Mouse (Mus musculus): ENCODE measurements at regions not wholly inside any gene's neighbourhood (a gene's known extent, or its start where the extent isn't known, plus 50 kb on each side); places are given as distances from the start of the nearest gene placed in this dataset.
"Not testable (repeated sequence)": the region's sequence is repeated elsewhere in the genome, so short reads cannot be mapped to it uniquely, and the experiment has no call there.

DNA sequence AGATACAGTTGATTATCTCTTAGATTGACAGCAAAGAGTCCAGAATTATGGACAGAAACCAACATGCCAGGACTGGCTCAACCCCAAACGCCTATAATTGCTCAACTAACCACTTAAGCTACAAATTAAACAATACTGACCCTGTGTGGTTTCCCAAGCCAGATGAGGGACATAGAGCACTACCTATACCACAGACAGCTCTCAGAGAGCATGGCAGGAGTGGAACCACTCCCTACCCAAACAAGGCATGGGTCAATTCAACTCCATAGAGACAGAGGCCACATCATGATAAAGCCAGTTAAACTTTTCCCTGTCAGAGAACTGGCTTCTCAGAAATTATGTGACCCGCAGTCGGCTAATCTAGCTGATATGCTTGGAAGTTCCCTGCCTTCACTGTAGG is 490.7 kb upstream of the Tbl1xr1 start:
- DNase-seq (ENCODE audit: extremely low spot score in 1 of 2, low spot score in 1 of 2) = no peak

DNA sequence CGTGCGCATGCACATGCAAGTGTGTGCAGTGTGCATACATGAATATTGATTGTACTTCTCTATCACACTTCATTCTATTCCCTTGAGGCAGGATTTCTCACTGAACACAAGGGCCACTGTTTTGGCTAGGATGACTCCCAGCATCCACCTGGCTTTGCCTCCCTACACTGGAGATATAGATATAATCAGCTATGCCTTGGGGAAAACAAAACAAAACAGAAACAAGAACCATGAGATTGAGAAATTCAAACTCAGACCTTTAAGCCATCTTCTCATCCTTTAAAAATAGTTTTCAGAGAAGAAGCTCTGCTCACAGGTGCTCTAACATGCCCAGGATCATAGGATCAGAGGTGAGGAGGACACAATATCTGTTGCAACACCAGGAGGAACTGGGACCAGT is 469.6 kb upstream of the Tbl1xr1 start:
- no peak for DNase-seq (ENCODE audit: extremely low spot score in 1 of 2, low spot score in 1 of 2)

DNA sequence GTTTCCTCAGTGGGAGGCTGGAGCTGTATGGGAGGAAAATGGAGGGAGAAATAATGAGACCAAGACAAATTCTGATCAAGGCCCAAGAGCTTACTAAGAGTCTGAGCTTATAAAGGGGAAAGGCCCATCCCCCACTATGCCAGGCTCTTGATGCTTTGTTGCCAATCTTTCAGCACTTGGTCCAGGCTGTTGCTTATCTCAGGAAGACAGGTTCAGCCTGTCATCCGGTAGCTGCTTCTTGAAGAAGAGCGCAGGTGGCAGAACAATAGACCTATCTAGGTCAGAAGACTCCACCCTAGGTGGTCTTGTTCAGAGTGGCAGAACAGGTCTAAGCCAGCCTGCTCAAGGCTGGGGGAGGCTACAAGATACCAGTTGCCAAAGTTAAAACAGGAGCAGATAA is 466.2 kb upstream of the Tbl1xr1 start:
- no peak for DNase-seq (ENCODE audit: extremely low spot score in 1 of 2, low spot score in 1 of 2)

GRCm38 (mm10) chr3:21621745-21622144 is 454.7 kb upstream of the Tbl1xr1 start:
- DNase-seq (ENCODE audit: extremely low spot score in 1 of 2, low spot score in 1 of 2) = no peak

DNA sequence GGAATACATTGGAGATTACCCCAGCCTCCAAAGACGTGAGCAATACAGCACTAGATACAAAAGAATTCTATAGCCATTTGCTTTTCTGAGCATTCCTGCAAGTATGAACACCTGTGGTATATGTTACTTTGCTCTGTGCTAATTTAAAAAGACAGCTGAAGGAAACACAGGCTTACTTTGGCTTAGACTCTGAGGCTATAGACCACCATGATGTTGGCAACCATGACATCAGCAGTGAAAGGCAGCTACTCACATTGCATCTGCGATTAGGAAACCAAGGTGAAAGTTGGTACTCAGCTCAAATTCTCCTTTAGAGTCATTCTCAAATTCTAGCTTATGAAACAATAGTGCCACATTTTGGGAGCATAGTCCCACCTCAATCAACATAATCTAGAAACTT is 451.4 kb upstream of the Tbl1xr1 start:
- no peak for DNase-seq (ENCODE audit: extremely low spot score in 1 of 2, low spot score in 1 of 2)

DNA sequence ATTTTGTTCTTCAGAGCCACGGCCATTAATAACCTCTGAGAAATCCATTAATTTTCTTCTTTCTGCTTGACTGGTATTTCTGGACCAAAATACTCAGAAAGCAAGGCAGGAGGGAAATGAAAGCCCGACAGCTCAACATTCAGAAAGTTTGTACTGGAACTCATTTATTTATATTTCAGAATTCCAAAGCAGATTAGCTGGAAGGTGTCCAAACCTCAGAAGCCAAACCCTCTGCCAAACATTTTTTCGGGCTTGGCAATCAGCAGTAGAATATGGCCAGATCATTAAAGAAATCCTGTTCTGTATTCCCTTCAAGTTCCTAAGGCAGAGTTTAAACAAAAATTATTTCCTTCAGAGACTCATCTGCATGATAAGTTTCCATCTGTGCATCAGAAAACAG is 450.4 kb upstream of the Tbl1xr1 start:
- DNase-seq (ENCODE audit: extremely low spot score in 1 of 2, low spot score in 1 of 2) = no peak

DNA sequence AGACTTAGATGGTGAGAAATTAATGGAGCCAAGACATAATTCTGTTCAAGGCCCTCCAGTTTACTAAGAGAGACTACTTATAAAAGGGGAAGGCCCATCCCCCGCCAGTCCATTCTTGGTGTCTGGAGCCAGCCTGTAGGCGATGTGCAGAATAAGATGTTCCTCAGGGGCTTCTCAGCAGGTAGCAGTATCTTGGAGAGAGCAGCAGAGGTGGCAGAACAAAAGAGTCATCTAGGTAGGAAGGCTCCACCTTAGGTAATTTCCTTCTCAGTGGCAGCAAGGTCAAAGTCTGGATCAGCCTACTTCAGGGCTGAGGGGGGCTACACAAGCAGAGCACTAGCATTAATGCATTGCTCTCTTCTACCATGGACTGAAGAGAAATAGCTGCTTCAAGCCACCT is 449.4 kb upstream of the Tbl1xr1 start:
- not testable (repeated sequence) for DNase-seq (ENCODE audit: extremely low spot score in 1 of 2, low spot score in 1 of 2)

DNA sequence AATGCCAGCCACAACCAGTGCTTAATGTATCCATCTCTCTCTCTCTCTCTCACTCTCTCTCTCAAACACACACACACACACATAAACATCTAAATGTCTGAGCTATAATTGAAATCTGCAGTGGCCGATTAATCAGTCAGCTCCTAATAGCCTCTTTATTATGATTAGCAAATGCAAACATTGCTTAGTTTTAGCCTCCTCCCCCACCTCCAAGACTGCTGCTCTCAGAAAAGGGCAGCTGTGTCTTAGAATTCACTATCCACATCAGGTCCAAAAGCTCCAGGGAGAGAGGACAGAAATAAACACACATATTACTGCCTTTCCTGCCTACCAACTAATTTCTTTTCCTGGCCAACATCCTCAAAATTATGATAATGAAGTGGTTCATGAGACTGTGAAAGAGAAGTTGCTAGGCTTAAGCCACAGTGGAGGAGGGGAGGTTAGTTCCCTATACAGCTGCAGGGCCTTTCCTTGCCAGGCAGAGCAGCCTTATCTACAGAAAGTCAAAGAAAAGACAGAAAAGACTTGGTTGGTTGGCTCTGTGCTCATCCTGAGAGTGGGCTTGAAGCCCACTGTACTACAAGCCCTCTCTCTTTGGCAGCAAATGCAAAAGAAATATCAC is 442.7 kb upstream of the Tbl1xr1 start:
- DNase-seq (ENCODE audit: extremely low spot score in 1 of 2, low spot score in 1 of 2) = no peak

- DNase-seq (ENCODE audit: extremely low spot score in 1 of 2, low spot score in 1 of 2) = no peak
These were observed 441.7 kb upstream of the Tbl1xr1 start for GRCm38 (mm10) chr3:21634675-21635204.

DNA sequence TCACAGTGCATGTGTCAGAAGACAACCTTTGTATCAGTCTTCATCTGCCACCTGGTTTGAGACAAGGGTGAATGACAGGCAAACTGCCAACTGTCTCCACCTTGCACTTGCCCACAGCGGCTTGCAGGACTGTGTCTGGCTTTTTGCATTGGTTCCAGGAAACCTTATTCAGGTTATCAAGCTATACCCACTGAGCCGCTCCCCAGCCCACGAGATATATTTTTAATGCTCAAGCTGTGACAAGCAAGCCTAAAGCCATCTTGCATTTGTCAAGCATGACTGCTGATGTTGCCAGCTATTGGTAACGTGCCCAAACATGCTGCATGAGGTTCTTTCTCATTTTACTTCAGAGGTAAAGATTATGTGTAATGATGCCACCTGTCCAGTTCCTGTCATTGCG is 437.6 kb upstream of the Tbl1xr1 start:
- no peak for DNase-seq (ENCODE audit: extremely low spot score in 1 of 2, low spot score in 1 of 2)

DNA sequence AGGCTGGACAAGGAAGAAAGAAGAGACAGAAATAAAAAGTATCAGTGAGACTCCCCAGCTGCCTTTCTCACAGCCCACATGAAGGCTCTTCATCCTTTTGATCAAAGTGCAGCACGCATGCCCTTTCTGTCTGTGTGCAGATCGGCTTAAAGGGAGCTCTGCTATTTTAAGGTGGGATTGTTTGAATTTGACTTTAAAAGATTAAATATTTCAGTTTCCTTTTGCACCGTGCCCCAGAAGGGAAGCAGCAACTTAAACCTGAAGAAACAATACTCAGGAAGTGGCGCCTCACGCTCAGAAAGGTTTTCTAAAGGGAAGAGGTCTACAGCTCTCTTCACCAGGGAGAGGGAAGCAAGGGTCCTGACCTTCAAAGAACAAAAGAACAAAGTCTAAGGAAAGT is 436.9 kb upstream of the Tbl1xr1 start:
- no peak for DNase-seq (ENCODE audit: extremely low spot score in 1 of 2, low spot score in 1 of 2)

DNA sequence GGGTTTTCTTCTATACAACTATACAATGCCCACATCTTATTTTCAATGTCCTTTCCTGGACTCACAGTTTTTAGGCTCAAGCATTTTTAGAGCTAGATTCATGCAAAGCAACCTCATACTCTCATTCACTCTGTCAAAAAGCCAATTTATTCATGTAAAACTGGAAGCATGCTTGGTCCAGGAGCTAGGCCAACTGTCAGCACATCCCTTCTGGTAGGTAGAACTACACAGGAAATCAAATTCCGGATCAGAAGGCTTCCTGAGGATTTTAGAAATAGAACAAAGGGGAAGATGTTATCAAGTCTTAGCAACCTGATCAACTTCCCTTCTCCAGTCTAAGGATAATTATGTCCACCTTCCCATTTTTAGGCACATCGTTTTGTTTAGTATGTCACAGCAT is 432.4 kb upstream of the Tbl1xr1 start:
- DNase-seq (ENCODE audit: extremely low spot score in 1 of 2, low spot score in 1 of 2) = no peak

DNA sequence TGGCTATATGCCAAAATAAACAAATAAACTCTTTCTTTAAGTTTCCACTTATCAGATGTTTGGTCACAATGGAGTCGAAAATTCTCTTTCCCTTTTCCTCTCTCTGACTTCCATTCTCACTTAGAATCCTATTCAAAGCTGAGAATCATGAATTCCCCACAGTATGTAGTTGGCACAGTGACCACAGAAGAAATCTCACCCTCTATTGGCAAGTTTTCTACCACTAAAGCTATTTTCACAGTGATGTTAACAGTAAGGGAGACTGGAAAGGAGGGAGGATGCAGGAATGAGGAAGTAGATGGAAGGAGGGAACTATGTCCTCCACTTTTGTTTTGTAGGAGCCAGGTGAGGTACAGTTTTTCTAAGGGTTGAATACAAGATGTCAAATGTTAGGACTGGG is 431.2 kb upstream of the Tbl1xr1 start:
- DNase-seq (ENCODE audit: extremely low spot score in 1 of 2, low spot score in 1 of 2) = no peak

DNA sequence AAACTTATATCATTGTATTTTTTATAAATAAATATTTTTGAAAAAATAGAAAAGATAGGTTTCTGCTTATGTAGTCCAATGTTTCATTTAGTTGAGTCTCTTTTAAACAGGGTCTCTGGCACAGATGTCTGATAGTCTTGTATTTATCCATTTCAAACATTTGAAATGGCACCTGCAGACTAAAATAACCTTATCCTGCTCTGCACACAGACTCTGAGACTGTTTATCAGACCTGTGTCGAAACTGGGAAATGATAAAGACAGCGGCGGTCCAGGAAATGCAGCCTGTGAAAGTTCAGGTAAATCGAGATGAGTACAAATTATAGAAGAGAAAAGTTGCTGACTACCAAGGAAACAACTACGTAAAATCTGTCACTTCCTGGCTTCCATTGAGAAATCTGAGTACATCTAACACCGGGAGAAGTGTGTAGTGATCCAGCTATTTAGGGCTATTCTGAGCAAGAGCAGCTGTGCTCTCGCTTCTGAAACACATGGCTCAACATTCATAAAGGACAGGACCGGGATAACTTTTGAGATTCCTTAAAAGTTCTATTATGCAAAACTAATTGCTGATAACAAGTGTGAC is 426.5 kb upstream of the Tbl1xr1 start:
- no peak for DNase-seq (ENCODE audit: extremely low spot score in 1 of 2, low spot score in 1 of 2)

GRCm38 (mm10) chr3:21655301-21655700 is 421.2 kb upstream of the Tbl1xr1 start:
- no peak for DNase-seq (ENCODE audit: extremely low spot score in 1 of 2, low spot score in 1 of 2)

DNA sequence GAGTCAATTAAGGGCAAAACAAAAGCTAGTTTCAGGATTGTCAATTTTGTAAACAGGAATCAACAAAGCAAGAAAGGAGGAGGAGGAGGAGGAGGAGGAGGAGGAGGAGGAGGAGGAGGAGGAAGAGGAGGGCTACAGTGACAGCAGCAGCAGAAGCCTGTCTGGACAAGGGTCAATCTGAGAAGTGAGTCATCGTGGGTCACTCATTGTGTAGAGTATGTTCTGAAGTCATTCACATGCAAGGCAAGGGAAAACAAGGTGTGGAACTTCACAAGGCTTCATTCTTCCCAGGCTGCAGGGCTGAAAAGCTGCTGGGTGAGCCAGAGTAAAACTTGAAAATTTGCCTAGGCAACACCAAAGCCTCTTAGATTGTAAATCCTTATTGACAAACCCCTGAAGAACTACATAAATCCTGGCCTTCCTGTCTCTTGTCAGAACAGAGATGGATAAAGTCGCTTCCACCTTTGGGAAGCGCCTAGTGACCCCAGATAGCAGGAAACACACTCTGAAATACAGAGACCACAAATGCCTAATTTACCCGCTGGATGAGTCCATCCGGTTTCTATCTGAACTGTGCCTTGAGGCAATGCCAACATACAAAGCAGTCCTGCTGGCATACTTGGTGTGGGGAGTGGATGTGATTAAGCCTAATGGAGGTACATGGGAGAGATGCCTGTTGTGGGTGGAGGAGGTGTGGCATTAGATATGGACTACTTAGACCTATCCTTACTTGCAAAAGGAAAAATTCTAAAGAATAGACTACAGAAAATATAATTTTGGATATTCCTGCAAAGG is 408.9 kb upstream of the Tbl1xr1 start:
- no peak for DNase-seq (ENCODE audit: extremely low spot score in 1 of 2, low spot score in 1 of 2)

DNA sequence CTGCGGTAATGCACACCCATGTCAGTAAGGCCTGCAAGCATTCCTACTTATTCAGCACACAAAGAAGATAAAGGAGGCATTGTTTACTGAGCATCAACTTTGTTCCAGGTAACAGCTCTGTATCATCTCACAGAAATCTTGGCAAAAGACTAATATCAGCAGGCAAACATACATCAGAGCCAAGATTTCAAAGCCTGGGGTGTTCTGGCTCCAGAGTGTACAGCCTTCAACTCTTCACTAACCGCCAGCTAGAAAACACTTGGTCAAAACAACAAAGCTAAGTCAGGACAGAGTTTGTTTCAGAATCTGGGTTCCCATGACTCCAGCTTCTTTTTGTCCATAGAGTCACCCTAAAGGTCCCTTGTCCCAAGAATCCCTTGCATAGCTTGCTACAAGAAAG is 404.6 kb upstream of the Tbl1xr1 start:
- no peak for DNase-seq (ENCODE audit: extremely low spot score in 1 of 2, low spot score in 1 of 2)

DNA sequence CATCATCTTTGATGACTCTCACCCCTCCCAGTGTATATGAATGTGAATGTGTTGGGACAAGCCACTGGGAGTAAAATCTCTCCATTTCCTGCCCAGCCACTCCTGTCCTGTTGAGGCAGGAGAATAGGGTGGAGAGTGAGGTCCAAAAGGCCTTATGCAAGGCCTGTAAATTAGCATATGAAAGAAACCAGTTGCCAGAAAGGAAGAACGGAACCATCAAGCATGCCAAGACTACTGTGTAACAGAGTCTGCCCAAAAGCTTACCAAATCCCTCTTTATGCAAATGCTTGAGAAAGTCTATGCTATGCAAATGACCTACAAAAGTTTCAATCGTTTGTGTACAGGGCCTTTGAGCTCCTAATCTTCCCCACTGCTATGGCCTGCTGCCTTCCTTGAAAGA is 404.0 kb upstream of the Tbl1xr1 start:
- DNase-seq (ENCODE audit: extremely low spot score in 1 of 2, low spot score in 1 of 2) = no peak

DNA sequence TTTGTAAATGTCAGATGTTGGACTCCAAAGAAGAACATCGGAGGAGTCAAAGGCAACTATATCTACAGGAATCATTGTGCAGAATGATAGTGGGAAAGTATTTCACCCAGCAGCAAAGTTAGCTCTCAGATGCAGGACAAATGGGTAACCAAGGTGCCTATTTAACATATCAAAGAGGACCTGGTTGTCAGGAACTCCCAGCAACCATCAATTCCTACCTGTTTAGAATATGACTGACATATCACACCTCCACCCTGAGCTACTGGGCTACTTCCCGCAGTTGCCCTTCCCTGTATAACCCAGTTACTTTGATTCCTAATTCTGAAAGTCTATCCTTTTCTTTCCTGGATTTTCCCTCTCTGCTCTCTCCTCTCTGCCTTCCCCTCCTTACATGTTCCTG is 403.0 kb upstream of the Tbl1xr1 start:
- DNase-seq (ENCODE audit: extremely low spot score in 1 of 2, low spot score in 1 of 2) = no peak

DNA sequence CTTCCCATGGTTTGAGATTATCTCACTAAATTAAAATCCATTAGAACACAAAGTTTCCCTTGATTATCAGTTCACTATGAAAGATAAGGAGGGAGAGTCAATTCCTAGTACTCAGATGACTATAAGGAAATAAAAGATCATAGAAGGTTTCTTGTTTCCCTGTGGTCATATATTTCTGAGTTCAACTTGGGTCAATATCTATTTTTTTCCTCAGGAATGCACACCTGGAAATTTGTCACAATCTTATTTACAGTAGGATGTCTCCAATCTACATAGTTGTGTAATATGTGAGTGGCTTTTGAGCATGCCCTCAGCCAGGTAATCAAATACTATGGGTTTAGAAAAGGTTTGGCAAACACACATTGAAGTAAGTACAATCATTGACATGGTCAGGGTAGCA is 398.2 kb upstream of the Tbl1xr1 start:
- DNase-seq (ENCODE audit: extremely low spot score in 1 of 2, low spot score in 1 of 2) = no peak

GRCm38 (mm10) chr3:21678734-21679133 is 397.7 kb upstream of the Tbl1xr1 start:
- no peak for DNase-seq (ENCODE audit: extremely low spot score in 1 of 2, low spot score in 1 of 2)
